Mouse (Mus musculus): ENCODE data around the gene Krt24.
"Not testable (repeated sequence)": the region's sequence is repeated elsewhere in the genome, so short reads cannot be mapped to it uniquely, and the experiment has no call there.

The Krt24 gene

GRCm38 (mm10) chr11:99252671-99253070, 32.4 kb downstream of the Krt24 start:
- no peak for DNase-seq (ENCODE audit: low spot score)

GRCm38 (mm10) chr11:99250666-99251065, 34.4 kb downstream of the Krt24 start:
- DNase-seq (ENCODE audit: low spot score) = no peak

- no peak for DNase-seq (ENCODE audit: low spot score)
Observed at GRCm38 (mm10) chr11:99250241-99250640, 34.8 kb downstream of the Krt24 start.

GRCm38 (mm10) chr11:99249115-99249514, 35.9 kb downstream of the Krt24 start:
- no peak for DNase-seq (ENCODE audit: low spot score)

GRCm38 (mm10) chr11:99247916-99248315, 37.1 kb downstream of the Krt24 start:
- DNase-seq (ENCODE audit: low spot score) = no peak

- not testable (repeated sequence) for DNase-seq (ENCODE audit: low spot score)
Observed at GRCm38 (mm10) chr11:99244519-99244918, 40.5 kb downstream of the Krt24 start.

GRCm38 (mm10) chr11:99243820-99244374, 41.2 kb downstream of the Krt24 start, which contains the start of gene Krt222:
TSS of gene Krt222 (minus strand) at chr11:99244085.
- DNase-seq (ENCODE audit: low spot score) = no peak

- DNase-seq (ENCODE audit: low spot score) = no peak
Observed at GRCm38 (mm10) chr11:99243200-99243819, 41.8 kb downstream of the Krt24 start.

GRCm38 (mm10) chr11:99242056-99242455, 43.0 kb downstream of the Krt24 start:
- DNase-seq (ENCODE audit: low spot score) = no peak

GRCm38 (mm10) chr11:99238468-99238867, 46.6 kb downstream of the Krt24 start:
- DNase-seq (ENCODE audit: low spot score) = no peak

GRCm38 (mm10) chr11:99231049-99231816, 53.8 kb downstream of the Krt24 start:
- no peak for DNase-seq (ENCODE audit: low spot score)

- peak; percentile 76 for DNase-seq (ENCODE audit: low spot score)
Observed at GRCm38 (mm10) chr11:99230261-99231048, 54.6 kb downstream of the Krt24 start, which contains the start of gene Smarce1. TSS of gene Smarce1 (minus strand) at chr11:99231017.
